Mouse (Mus musculus) bone marrow, adult 2 months (tissue): ENCODE measurements around the gene Cln6. TPM values are rescaled to one million over a fixed set of nuclear protein-coding genes. Genes with fewer than 3 reads are reported as not detected.
"Not testable (repeated sequence)": the region's sequence is repeated elsewhere in the genome, so short reads cannot be mapped to it uniquely, and the experiment has no call there.

ENCODE experiments used
- H3K27ac ChIP-seq: fragments of 200-500 bp; 2 replicates; pipeline ENCODE4 v1.5.1; 2012; ENCODE audit warnings: low read depth, mild to moderate bottlenecking, control low read depth, inconsistent platforms, low read length; ENCODE audit not compliant: control insufficient read depth, poor library complexity, insufficient read depth
- H3K4me1 ChIP-seq: fragments of 200-500 bp; 2 replicates; pipeline ENCODE4 v1.6.1; 2011; ENCODE audit warnings: low read length; ENCODE audit not compliant: control insufficient read depth, insufficient read depth
- H3K4me3 ChIP-seq: fragments of 200-500 bp; replicated peaks from 2 replicates; pipeline ENCODE3; 2011; ENCODE audit warnings: mild to moderate bottlenecking, low read depth, low read length, control low read depth; ENCODE audit not compliant: control insufficient read depth
- CTCF ChIP-seq: fragments of 200-500 bp; IDR thresholded peaks from 2 replicates; pipeline ENCODE4 v1.5.1; 2011; ENCODE audit warnings: low read length, control low read depth; ENCODE audit not compliant: control insufficient read depth, insufficient read depth
- POLR2A ChIP-seq: fragments of 200-500 bp; IDR thresholded peaks from 2 replicates; pipeline ENCODE4 v1.6.1; 2011; ENCODE audit warnings: low read depth, mild to moderate bottlenecking, control low read depth, low read length, borderline replicate concordance; ENCODE audit not compliant: control insufficient read depth
- WGBS: fragments of 180-500 bp; shearing (Covaris S2); methylation state at CpG from one replicate; pipeline ENCODE4 v1.1.7; 2018; 5-methylcytosine and 5-hydroxymethylcytosine counted together
- polyA plus RNA-seq: library from polyadenylated mRNA; stranded (reverse); fragments of >200 nt; gene quantifications from 2 replicates; pipeline ENCODE4 v1.2.4, GENCODE M21; 2011; ENCODE audit warnings: low replicate concordance; ENCODE audit not compliant: missing spikeins, insufficient read depth, insufficient read length

Cln6 gene
- polyA plus RNA-seq, 1 experiment = 31.7 TPM

- no peak for TF ChIP-seq POLR2A
- Histone ChIP-seq H3K4me1 (no peaks in the 10 kb centered on the region), H3K4me3 (no peak within 1 kb of the TSS), H3K27ac (no peak within 1 kb of the TSS)
- WGBS = 22% methylated on average over 20 of the region's 20 CpGs
Observed at GRCm38 (mm10) chr9:62857719-62858261, 19.2 kb downstream of the Cln6 start, which contains the start of gene Calml4. Gene Calml4 (plus strand): TSS chr9:62858080.

- WGBS = 61% methylated on average over 8 of the region's 8 CpGs
Observed at GRCm38 (mm10) chr9:62858266-62859019, 19.9 kb downstream of the Cln6 start.

GRCm38 (mm10) chr9:62860102-62860501 lies 21.5 kb downstream of the Cln6 start:
- not testable (repeated sequence) for H3K4me3 ChIP-seq, H3K4me1 ChIP-seq, H3K27ac ChIP-seq
- WGBS = 74% methylated on average over 7 of the region's 7 CpGs

More at GRCm38 (mm10) chr9:62858266-62859019, 19.9 kb downstream of the Cln6 start:
- Histone ChIP-seq H3K4me3 (no peak overlapping the region), H3K27ac (no peak overlapping the region), H3K4me1 (no peaks in the 10 kb centered on the region)
- TF ChIP-seq CTCF (no peak), POLR2A (no peak)

- WGBS = 83% methylated on average over 4 of the region's 4 CpGs
- Histone ChIP-seq H3K4me1 (no peaks in the 10 kb centered on the region), H3K27ac (no peak overlapping the region), H3K4me3 (no peak overlapping the region)
- TF ChIP-seq CTCF (no peak), POLR2A (no peak)
Observed at GRCm38 (mm10) chr9:62860866-62861265, 22.3 kb downstream of the Cln6 start.

- 74% methylated on average over 4 of the region's 4 CpGs for WGBS
- H3K4me1 ChIP-seq, H3K4me3 ChIP-seq, H3K27ac ChIP-seq: not testable (repeated sequence)
Observed at GRCm38 (mm10) chr9:62869236-62869635, 30.7 kb downstream of the Cln6 start.

GRCm38 (mm10) chr9:62870728-62871127 lies 32.1 kb downstream of the Cln6 start:
- no peaks in the 10 kb centered on the region; the same call in 1 of the 2 replicates for H3K4me1 ChIP-seq
- no peak overlapping the region for H3K27ac ChIP-seq
- H3K4me3 ChIP-seq = no peak overlapping the region
- TF ChIP-seq CTCF (no peak), POLR2A (no peak)

- 69% methylated on average over 7 of the region's 7 CpGs for WGBS
- H3K4me3 ChIP-seq = no peak overlapping the region
- peaks cover 1% of the 10 kb centered on the region for H3K4me1 ChIP-seq
- no peak overlapping the region for H3K27ac ChIP-seq
- no peak for TF ChIP-seq POLR2A
- no peak for TF ChIP-seq CTCF
Observed at GRCm38 (mm10) chr9:62876966-62877616, 38.5 kb downstream of the Cln6 start.

GRCm38 (mm10) chr9:62877825-62878224 lies 39.2 kb downstream of the Cln6 start:
- 86% methylated on average over 2 of the region's 2 CpGs for WGBS
- Histone ChIP-seq H3K4me1 (peaks cover 1% of the 10 kb centered on the region), H3K27ac (no peak overlapping the region), H3K4me3 (no peak overlapping the region)
- no peak for TF ChIP-seq CTCF
- TF ChIP-seq POLR2A = no peak

GRCm38 (mm10) chr9:62881871-62882270 lies 43.3 kb downstream of the Cln6 start:
- Histone ChIP-seq H3K4me3 (no peak overlapping the region), H3K4me1 (no peaks in the 10 kb centered on the region), H3K27ac (no peak overlapping the region)
- WGBS = 89% methylated on average over 12 of the region's 12 CpGs
- no peak for TF ChIP-seq POLR2A
- TF ChIP-seq CTCF = no peak
